Mouse (Mus musculus) activated CD4-positive, CD25-positive, alpha-beta regulatory T cell, adult 4 months (primary cell): ENCODE data around the gene Ccnf. TPM values are rescaled to one million over a fixed set of nuclear protein-coding genes. Genes with fewer than 3 reads are reported as not detected.

Experiments used
- ATAC-seq: one replicate; pipeline ENCODE4 v1.8.0; 2017
- polyA plus RNA-seq, 2 experiments: library from polyadenylated mRNA; unstranded; fragments of 100-300 nt; shearing (Covaris generic); gene quantifications; one replicate each; pipeline ENCODE4 v1.2.1; 2017

Gene Ccnf
- polyA plus RNA-seq, 2 experiments from 2014 or later = 9.2 to 12.3 TPM

GRCm38 (mm10) chr17:24199741-24200140, 51.5 kb downstream of the Ccnf start:
- no peak for ATAC-seq

- ATAC-seq = no peak
These were observed 52.0 kb downstream of the Ccnf start for GRCm38 (mm10) chr17:24199252-24199651.

GRCm38 (mm10) chr17:24197032-24197824, 54.1 kb downstream of the Ccnf start:
- ATAC-seq = no peak

- no peak for ATAC-seq
These were observed 55.9 kb downstream of the Ccnf start for GRCm38 (mm10) chr17:24195349-24195748.

GRCm38 (mm10) chr17:24193769-24194168, 57.5 kb downstream of the Ccnf start:
- ATAC-seq = no peak

GRCm38 (mm10) chr17:24193268-24193667, 58.0 kb downstream of the Ccnf start:
- no peak for ATAC-seq

- no peak for ATAC-seq
These were observed 58.4 kb downstream of the Ccnf start for GRCm38 (mm10) chr17:24192848-24193247.

GRCm38 (mm10) chr17:24191481-24191880, 59.8 kb downstream of the Ccnf start:
- ATAC-seq = no peak

GRCm38 (mm10) chr17:24190934-24191333, 60.4 kb downstream of the Ccnf start:
- no peak for ATAC-seq

GRCm38 (mm10) chr17:24174259-24174658, 77.0 kb downstream of the Ccnf start:
- no peak for ATAC-seq

- ATAC-seq = no peak
These were observed 77.9 kb downstream of the Ccnf start for GRCm38 (mm10) chr17:24173423-24173822.

Other genes starting within 250 kb of the Ccnf start
- not detected for gene Prss27, start 213.3 kb downstream of the Ccnf start, polyA plus RNA-seq
- 1 to 10 TPM; 5.5 to 6.4 TPM for gene Kctd5, start 178.0 kb downstream of the Ccnf start, polyA plus RNA-seq
- gene Pdpk1, start 100.6 kb downstream of the Ccnf start, polyA plus RNA-seq = 10 to 100 TPM; 43.3 to 47.7 TPM
- gene Amdhd2, start 87.7 kb downstream of the Ccnf start, polyA plus RNA-seq = 10 to 100 TPM; 23.1 to 34.5 TPM
- 100 to 1,000 TPM; 152 to 192 TPM for gene Atp6v0c, start 81.8 kb downstream of the Ccnf start, polyA plus RNA-seq
- under 1 TPM; 0.45 to 0.60 TPM for gene Tbc1d24, start 45.9 kb downstream of the Ccnf start, polyA plus RNA-seq
- gene Ntn3, start 42.0 kb downstream of the Ccnf start, polyA plus RNA-seq = not detected
- gene Tedc2, start 30.6 kb downstream of the Ccnf start, polyA plus RNA-seq = 1 to 10 TPM; 6.6 to 8.8 TPM
- under 1 TPM in 1 of 2 experiments, not detected in 1; 0.21 TPM for gene Abca17, start 99.6 kb upstream of the Ccnf start, polyA plus RNA-seq
- 10 to 100 TPM; 15.8 to 20.0 TPM for gene Abca3, start 100.5 kb upstream of the Ccnf start, polyA plus RNA-seq
- gene Rnps1, start 163.1 kb upstream of the Ccnf start, polyA plus RNA-seq = 100 to 1,000 TPM; 114 to 119 TPM
- gene Eci1, start 175.2 kb upstream of the Ccnf start, polyA plus RNA-seq = 10 to 100 TPM; 57.0 to 77.2 TPM
- 1 to 10 TPM; 1.9 to 3.6 TPM for gene Dnase1l2, start 191.6 kb upstream of the Ccnf start, polyA plus RNA-seq
- 10 to 100 TPM; 22.6 to 37.5 TPM for gene E4f1, start 218.8 kb upstream of the Ccnf start, polyA plus RNA-seq
- 1 to 10 TPM; 3.3 to 6.2 TPM for gene Pgp, start 218.9 kb upstream of the Ccnf start, polyA plus RNA-seq
- gene Bricd5, start 222.4 kb upstream of the Ccnf start, polyA plus RNA-seq = not detected
- gene Mlst8, start 227.6 kb upstream of the Ccnf start, polyA plus RNA-seq = 10 to 100 TPM; 12.6 to 15.3 TPM
- under 1 TPM; 0.10 to 0.17 TPM for gene Caskin1, start 237.1 kb upstream of the Ccnf start, polyA plus RNA-seq